Mouse (Mus musculus) ES-E14 (cell line): ENCODE data around the gene Mgat4c.

Experiments
- CHD2 ChIP-seq: IDR thresholded peaks from 2 replicates; pipeline ENCODE4 v1.6.1; 2014; ENCODE audit warnings: mild to moderate bottlenecking, low read depth, low read length, inconsistent platforms
- HCFC1 ChIP-seq: IDR thresholded peaks from 2 replicates; pipeline ENCODE4 v1.6.1; 2012; ENCODE audit warnings: low read length, inconsistent platforms, borderline replicate concordance; ENCODE audit not compliant: insufficient read depth
- MAFK ChIP-seq: IDR thresholded peaks from 2 replicates; pipeline ENCODE4 v1.6.1; 2014; ENCODE audit warnings: mild to moderate bottlenecking, low read depth, low read length, inconsistent platforms; ENCODE audit not compliant: insufficient read depth
- ZC3H11A ChIP-seq: IDR thresholded peaks from 2 replicates; pipeline ENCODE4 v1.6.1; 2012; ENCODE audit warnings: low read depth, mild to moderate bottlenecking, inconsistent platforms, low read length, borderline replicate concordance
- ZNF384 ChIP-seq: IDR thresholded peaks from 2 replicates; pipeline ENCODE4 v1.6.1; 2012; ENCODE audit warnings: low read depth, low read length, inconsistent platforms

DNA sequence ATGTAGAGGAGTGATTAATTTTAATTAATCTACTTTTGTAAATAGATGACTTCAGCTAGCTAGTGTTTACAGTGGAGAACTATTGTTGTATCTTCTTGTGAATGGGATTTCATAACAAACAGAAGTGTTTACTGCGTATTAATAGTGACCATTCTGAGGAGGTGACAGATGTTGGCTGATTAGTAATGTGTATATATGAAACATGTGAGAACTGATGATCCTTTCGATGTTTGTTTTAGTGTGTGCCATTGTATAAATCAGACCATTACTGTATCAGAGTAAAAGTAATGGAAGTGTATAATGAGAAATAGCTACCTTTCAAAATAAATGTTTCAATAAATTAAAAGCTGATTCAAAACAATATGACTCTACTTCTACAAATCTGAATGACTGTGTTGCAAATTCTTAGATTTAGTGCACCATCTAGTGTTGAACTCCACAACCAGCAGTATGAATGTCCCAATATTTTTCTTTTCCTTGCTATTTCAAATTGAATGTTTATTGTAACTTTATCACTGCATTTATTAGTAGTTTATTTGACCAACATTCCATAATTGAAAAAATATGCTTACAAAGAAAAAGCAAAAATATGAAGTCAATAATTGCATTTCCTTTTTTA is 736.5 kb downstream of the Mgat4c start:
- TF ChIP-seq ZNF384 (no peak), ZC3H11A (no peak), CHD2 (no peak), MAFK (no peak), HCFC1 (no peak)
